Mouse (Mus musculus): ENCODE measurements at regions not wholly inside any gene's neighbourhood (a gene's known extent, or its start where the extent isn't known, plus 50 kb on each side); places are given as distances from the start of the nearest gene placed in this dataset.
A peak's percentile ranks its signal among the peaks of the same experiment; 100 is the strongest.

DNA sequence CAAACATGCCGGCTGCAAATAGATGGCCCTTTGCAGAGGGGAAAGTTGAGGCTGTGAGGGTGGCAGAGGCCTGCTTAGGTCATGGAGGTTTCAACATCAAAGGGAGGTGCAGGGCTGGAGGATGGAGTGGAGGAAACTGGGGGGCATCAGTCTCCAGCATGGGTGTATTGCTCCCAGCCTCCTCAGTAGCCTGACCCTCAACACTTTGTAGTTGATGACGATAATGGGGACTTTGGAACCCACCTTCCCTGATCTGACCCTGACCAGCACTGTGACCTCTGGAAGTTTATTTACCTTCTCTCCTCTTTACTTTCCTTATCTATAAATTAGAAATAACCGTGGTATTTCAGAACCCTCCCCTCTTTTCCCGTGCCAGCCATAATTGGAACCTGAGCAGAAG lies 56.2 kb downstream of the Gm26897 start:
- no peak for DNase-seq

DNA sequence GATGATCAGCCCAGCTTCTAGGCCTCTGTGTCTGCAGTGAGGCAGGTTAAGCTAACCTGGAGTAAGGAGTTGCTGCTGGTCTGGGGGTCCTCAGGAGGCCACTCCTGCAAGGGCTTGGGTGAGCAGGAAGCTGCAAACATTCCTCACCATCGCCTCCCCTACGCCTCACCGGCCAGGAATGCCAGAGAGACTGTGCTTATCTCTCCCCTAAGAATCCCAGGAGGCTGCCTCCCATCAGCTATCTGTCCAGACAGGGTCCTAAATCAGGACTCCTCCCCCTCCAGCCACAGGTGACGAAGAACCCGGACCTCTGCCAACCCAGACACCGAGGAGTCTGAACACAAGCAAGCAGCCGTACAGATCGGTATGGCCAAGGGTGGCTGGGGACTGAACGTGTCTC lies 56.8 kb downstream of the Gm26897 start:
- no peak for DNase-seq

DNA sequence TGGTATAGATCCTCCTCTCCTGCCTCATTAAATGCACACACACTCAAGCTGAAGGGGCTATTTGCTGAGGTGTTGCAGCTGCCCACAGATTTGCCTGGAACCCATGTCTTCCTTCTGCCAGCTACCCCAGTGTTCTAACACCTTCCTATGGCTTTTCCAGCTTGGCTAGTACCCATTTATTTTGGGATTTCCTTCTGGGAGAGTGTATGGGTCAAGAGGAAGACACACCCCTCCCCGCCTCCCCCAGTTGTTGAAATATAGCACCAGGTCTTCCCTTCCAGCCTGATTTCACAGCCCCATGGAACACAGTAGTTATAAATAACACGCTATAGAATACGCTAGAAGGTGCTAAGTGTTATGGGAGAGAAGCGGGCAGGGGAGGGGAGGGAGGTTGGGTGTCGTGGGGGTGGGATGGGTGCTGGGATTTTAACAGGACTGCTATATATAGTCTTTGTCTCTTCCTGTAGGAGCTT lies 57.4 kb downstream of the Gm26897 start:
- peak; percentile 36 for DNase-seq

DNA sequence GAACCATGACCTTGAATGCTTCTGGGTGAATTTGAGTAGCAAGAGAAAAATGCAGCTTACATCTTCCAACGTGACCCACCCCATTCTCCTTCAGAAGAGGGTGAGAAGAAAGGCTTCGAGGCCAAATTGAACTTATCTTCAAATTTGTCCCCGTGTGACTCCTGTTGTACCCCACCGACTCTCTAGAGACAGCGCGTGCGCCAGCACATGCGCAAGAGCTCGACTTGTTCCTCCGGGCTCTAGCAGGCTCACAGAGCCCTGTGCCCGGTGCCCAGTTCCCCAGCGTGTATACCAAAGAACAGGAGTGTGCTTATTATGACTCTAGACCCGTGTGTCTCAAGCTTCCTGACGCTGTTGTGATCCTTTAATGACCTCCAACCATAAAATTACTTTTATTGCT lies 59.0 kb downstream of the Gm26897 start:
- DNase-seq: no peak

DNA sequence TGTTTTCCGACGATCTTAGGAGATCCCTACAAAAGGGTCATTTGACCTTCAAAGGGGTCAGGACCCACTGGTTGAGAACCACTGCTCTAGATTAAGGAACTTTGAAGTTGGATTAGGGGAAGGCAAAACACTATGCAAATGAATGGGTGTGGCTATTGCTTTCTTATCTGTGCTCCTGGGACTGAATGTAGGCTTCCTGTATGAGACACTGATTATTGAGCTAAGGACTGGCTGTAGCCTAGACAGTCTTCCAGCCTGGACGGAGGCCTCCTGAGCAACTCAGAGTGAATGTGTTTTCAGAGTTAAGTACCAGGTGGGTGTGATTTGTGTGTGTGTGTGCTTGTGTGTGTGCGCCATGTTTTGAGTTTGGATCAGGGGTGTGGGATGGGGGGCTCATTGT lies 59.5 kb downstream of the Gm26897 start:
- DNase-seq: no peak

DNA sequence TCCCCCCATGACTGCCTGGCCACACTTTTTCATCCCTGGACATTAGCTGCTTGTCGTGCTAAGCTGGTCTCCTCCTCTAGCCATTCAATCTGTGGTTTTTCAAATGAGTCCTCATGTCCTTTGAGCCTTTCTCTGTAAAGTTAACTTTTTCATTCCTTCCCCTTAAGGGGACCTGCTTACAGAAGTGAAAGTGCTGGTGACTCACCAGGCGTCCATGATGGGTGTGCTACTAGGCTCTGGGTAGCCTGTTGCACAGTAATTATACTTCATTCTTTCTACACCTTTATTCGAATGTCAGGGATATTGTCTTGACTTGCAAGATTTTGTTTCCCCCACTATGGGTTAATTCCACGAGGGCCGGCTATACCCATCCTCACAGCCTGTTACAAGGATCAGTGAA lies 63.2 kb downstream of the Gm26897 start:
- DNase-seq: no peak

DNA sequence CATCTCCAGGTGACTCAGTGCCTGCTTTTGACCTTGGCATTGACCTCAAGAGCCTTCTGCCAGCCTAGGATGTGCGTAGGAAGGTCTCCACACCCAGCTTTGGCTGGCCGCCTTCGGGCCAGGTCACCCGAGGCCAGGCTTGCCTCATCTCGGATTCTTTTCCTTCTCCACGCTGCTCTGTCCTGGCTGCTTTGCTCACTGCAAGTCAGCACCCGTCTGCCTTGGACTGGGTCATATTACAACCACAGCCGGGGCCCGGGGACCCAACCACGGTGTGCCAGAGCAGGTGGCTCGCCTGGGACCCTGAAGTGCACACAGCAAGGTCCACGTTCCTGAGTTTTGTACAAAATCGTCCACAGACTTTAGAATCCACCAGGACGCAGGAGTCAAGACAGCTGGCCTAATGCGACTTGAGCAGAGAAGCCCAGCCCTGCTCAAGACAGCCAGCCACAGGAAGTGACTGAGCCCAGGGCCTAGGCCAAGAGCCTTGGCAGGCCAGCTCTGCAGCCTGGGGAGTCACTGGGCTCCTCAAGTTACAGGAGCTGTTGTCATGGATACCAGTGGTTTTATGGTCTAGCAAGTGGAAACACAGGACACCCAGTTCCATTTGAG lies 66.1 kb downstream of the Gm26897 start:
- no peak for DNase-seq

DNA sequence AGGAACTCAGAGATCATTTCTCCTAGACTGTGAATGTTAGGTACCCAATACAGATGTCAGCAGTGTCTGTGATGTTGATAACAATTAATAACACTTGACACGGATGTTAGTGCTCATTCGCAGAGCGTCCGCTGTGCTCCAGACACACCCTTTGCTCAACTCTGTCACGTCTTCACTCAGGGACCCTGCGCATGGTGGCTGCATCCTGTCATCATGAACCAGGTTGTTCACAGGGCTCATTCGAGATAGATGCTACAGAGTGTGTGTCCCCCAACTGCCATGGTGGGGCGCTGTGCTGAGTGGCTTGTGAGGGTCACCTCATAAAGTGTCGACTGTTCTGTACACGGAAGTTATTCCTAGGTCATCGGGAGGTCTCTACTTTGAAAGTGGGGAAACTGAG lies 66.8 kb downstream of the Gm26897 start:
- DNase-seq: no peak

DNA sequence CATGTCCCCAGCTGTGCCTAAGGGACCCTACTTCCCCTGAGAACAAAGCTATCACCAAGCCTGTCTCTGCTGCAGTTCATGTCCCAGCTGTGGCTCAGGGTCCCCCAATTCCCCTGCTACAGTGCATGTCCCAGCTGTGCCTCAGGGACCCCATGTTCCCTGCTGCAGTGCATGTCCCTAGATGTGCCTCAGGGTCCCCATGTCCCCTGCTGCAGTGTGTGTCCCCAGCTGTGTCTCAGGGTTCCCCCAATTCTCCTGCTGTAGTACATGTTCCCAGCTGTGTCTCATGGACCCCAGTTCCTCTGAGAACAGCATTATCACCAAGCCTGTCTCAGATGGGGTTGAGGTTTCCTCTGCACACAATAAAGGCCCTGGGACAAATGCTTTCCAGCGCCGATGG lies 67.3 kb downstream of the Gm26897 start:
- DNase-seq: no peak

DNA sequence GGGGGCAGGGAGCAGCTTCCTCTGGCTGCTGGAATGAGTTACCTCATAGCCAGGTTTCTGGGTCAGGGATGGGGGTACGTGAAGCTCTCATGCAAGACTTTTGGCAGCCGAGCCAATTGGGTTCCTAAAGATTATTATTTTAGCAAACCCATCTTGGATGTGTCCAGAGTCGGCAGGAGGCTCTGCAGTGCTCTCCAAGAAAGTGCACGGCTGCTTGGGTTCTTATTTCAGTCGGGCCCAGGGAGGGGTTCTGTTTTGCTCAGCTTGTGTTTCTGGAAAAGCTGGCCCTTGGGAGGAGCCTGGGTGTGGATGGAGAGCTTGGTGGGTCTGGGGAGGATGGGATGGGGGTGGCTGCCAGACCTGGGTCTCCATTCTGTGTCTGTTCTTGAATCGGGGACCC lies 70.8 kb downstream of the Gm26897 start:
- no peak for DNase-seq

DNA sequence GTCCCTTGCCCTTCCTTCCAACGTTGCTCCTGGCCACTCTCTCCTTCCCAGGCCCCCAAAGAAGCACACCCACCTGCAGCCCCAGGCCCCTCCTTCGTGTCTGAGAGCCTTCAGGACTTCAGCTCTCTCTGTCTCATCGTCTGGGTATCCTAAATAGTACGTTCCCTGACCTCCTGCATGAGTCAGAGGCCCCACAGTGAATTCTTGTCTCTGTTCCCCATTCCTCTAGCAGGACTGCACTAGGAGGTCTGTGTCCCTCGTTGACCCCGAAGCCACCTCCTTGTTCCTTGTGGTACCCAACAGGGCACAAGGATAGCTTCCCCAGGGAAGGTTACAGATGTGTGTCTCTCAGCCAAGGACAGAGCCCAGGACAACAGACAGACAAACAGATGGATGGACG lies 71.4 kb downstream of the Gm26897 start:
- no peak for DNase-seq

DNA sequence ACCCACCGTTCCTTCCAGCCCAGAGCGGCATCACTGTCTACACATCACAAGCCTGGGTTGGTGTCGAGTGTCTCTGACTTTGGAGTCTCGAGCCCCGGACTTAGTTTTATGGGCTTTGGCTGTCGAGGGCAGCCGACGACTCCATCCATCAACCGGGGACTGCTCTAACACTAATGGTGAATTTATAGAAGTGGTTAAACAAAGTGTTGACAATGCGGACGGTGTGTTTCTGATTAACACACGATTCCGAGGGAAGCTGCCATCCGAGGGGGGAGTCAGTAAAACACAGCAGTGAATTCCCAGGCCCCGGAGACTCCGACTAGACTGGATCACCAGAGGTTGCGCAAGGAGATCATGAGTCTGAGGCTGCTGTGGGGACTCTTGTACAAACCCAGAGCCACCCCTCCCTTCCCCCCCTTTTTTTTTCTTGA lies 72.1 kb downstream of the Gm26897 start:
- no peak for DNase-seq

DNA sequence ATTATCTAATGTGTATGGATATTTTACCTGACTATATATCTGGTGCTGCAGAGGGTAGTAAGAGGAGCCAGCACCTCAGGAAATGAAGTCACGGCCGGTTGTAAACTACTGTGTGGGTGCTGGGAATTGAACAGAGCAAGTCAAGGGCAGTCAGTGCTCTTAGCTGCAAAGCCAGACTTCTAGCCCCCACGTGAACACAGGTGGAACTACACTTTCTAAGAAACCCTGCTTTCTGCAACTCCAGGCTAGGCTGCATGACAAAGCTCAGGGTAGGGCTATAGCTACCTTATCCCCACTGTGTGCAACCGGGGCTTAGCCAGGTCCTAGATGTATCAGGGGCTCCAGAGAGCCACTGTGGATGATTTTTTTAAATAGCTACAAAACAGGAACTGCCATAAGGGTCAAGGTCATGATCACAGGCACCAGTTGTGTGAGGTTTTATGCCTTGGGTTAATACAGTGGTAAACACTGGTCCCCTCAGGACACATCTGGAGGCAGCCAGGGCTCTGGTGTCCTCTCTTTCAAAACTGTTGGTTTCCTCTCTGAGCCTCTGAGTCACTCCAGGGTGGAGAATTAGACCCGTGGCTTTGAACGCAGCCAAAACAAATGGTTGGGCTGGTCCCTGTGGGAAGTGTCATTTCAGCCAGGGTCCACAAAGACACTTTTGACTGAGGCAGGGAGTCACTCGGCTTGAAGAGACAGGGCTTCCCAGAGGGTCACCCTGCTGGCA lies 76.5 kb downstream of the Gm26897 start:
- no peak for DNase-seq

DNA sequence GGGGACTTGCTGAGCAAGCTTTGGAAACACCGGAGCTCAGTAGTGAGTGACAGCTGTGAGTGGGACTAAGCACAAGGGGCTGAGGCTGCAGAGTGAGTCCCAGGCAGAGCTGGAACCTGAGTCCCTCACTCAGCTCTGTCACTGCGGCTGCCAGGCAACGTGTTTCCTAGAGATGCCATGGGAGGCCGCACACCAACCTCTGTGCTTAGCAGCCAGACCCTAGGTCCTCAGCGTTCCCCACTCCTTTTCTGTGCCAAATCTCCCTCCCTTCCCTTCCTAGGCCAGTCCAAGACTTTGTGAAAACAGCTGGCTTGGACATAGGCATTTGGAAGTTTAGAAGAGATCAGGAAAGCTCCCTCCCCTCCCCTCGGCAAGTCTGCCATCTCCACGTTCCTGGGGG lies 78.9 kb downstream of the Gm26897 start:
- no peak for DNase-seq

DNA sequence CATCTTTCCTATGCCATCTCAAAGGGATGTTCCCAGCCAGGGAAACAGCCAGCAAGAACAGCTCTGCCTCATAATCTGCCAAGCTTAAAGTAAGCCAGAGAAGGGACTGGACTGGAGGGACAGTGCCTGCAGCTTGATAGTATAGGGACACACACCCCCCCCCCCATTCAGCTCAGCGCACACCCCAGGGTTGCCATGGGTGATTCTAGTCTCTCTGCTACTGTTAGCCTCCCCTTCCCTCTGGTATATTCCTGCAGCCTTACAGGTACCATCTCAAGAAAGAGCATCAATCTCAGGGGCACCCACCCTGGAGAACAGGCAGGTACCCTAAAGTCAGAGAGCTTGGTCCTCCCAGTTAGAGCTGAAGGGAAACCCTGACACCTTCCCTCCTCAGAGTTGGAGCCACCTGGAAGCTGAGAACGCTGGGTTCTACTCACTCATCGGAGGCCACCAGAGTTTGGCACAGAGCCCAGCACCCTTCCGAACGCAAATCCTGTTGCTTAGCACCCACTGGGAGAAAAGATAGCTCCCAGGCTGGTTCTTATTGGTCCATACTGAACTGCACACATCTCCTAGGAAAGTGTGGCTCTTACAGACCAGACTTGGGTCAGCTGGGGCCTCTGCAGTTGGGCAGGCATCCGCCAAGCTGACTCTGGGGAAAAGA lies 79.5 kb downstream of the Gm26897 start:
- DNase-seq: peak; percentile 76

DNA sequence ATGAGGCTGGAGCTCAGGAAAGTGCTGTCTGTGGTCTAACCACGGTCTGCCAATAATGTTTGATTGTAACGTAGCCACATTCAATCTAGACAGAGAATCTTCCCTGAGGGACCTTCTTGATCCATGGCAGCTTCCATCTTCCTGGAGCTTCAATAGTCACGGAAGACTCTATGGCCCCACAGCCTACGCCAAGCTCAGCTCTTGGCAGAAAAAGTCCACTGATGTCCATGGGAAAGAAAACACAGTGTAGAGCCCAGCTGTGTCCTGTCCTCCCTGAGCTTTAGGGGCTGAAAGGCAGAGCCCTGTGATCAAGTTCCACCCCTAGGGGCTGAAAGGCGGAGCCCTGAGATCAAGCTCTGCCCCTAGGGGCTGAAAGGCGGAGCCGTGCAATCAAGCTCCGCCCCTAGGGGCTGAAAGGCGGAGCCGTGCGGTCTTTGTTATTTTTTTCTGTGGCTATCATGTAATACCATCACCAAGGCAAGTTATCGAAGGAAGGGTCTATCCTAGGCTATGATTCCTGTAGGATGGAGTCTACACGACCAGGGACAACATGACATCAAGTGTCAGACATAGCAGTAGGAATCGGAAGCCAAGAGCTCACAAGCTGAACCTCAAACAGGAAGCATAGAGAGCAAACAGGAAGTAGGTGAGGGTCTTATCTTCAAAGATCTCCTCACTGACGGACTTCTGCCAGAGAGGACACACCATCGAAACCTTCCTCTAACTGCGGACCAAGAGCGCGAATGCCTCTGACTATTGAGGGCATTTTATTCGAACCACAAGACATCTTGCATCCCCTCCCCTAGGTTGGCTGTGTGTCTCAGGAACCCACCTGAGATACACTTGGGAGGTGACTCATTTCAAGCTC lies 81.4 kb downstream of the Gm26897 start:
- DNase-seq: no peak

DNA sequence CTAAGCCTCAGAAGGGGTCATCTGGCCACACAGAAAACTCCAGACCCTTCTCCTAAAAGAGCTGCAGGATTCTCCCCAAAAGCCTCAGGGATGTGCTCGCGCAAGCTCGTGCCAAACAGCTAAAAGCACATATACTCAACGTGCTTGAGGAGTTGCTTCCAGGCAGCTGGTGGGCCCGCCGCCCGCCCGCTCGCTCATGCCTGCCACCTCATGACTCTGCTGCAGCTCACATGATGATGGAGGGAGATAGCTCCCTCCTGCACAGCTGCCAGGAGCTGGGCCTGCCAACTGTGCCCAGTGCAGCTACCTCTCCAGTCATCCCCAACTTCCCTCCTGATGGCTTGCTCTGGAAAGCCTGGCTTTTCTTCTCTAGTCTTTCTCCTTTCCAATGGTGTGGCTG lies 87.2 kb downstream of the Gm26897 start:
- DNase-seq: peak; percentile 60

DNA sequence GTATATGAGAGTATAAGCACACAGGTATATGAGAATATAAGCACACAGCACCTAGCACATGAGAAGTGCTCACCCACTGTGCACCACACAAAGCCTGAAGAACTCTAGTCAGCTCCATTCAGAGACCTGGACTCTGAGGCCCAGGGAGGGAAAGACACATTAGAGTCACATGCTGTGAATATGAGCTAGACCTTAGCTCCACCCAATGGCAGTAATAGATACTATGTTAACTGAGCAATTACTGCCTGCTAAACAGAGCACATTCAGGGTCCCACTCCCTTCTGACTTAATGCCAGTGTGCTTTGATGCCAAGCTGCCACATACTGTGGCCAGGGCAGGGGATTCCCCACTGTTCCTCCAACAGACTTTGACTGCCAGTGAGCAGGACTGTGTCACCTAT lies 89.2 kb downstream of the Gm26897 start:
- DNase-seq: no peak

DNA sequence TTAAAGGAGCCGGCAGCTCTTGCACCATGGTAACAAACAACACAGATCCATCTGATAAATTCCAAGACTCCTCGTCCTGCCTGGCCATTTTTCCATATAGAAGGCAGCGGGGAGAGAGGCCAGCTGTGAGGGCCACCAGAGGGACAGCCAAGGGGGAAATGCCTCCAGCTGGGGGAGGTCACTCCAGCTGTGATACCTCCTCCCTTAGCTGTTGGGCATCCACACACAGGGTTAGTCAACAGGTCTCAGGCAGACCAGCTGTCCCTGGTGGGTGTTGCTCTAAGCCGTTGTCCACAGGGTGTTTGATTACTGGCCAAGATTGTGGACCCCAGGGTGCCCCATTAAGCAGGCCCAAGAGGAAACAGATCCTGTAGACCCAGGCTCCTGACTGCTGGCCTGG lies 89.7 kb downstream of the Gm26897 start:
- no peak for DNase-seq

DNA sequence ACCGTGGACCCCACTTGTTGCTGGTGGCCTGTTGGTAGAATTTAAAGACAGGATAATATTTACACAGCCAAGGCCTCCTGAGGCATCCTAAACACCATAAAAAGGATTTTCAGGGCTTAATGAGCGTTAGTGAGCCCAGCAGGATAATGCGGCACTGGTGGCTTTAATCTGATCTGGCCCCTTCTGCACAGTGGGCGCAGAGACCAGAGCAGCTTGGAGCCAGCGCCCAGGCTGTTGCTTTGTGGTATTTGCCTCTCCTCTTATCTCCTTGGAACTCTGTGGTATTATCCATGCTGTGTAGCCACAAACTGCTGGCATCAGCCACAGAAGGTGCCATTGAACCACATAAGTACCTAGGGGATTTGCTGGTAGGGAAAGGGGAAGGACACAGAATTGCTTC lies 90.1 kb downstream of the Gm26897 start:
- DNase-seq: no peak

DNA sequence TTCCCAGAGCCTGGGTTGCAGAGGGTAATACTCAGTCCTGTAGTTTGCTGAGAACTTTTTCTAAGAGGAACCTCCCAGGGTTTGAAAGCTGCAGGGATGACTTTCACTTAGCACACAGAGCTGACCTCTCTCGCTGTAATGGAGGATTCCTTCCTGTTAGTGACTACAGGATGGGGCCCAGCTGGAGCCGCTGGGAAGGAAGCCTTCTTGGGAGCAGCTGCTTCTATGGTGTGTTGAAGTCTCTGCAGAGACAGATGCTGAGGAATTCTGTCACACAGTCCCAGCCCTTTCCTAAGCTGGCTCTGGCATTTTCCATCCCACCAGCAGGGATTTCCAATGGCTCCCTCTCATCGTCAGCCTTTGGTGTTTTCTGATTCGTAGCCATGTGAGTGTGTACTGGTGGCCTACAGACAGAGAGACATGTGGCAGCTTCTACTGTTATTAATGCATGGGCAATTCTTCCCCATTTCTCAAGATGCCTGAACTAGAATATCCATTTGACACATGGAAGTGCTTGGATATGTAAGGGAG lies 90.9 kb downstream of the Gm26897 start:
- no peak for DNase-seq

DNA sequence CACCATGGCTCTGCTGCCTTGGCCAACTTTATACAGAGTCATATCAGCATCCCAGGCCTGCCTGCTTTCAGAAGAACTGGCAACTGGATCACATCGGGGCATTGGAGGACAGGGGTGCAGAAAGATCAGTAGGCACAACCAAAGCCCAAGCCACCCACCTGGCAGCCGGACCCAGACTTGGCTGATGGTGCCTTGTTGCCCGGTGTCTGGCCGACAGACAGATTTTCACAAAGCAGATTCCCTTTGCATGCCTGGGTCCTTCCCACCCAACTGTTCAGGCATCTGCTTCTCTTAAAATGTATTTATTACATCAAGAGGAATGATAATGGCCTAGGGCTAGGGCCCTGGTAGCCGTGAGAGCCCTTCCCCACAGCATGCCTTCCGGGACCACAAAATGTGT lies 96.2 kb downstream of the Gm26897 start:
- DNase-seq: no peak
